Mouse (Mus musculus): ENCODE measurements around the gene Ifit2. TPM values are rescaled to one million over a fixed set of nuclear protein-coding genes. Genes with fewer than 3 reads are reported as not detected.
A peak's percentile ranks its signal among the peaks of the same experiment; 100 is the strongest.

Ifit2 gene
- polyA plus RNA-seq (2012; rRNA removed): 0.05 and 0.14 TPM in 2 replicates

DNA sequence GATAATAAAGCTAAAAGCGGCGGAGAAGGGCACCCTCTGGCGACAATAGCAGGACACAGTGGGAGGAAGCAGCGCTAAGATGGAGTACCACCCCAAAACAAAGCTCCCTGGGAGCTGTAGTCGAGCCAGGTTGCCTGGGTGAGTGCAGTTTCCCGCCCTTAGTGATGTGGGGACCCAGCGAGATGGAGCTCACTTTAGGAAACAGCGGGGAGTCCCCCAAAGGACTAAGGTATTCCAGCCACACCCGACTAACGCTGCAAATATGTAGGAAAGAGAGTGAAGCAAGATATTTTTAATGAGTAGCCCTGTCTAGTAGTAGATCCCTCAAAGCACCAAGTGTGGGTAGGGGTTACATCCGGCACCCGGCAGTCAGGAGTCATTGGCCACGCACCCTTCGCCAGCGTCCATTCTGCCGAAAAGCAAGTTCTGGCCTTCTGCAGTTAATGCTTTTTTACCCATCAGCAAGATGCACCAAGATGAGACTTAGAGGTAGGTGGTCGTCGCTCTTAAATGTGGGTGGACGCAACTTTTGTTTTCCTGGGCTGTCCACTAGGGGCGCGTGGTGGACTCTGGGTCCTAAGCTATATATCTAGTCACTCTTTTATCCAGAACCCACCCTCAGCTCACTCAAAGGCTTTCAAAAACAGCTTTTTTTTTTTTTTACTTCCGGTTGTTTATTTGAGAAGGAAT is at the start of gene Ifit2:
Gene Ifit2, plus strand, starts transcription at position 161 of the 690 bp plus-strand sequence.
- TF ChIP-seq POLR2A (IDR thresholded peaks at IDR 0.05; ENCODE audit: control insufficient read depth, low read depth, low read length): no peak
- peak; percentile 30; the same call in 1 of the 2 replicates for TF ChIP-seq CTCF (IDR thresholded peaks at IDR 0.05; ENCODE audit: control insufficient read depth, insufficient read depth, insufficient replicate concordance, low read depth, low read length)
- peak within 1 kb of the TSS; percentile 78 for H3K4me3 ChIP-seq (ENCODE audit: control insufficient read depth, low read depth, low read length)
- peaks cover 3% of the 10 kb centered on the region for H3K4me1 ChIP-seq (ENCODE audit: control insufficient read depth, insufficient read depth, low read length)
- H3K27me3 ChIP-seq (ENCODE audit: control insufficient read depth, insufficient read depth, low read length): no peaks in the 10 kb centered on the region
- H3K27ac ChIP-seq (ENCODE audit: control insufficient read depth, insufficient read depth, low read depth, low read length): peak within 1 kb of the TSS; percentile 3; the same call in 1 of the 2 replicates
- no peaks in the 10 kb centered on the region for H3K36me3 ChIP-seq (ENCODE audit: control insufficient read depth, insufficient read depth, low read length)

DNA sequence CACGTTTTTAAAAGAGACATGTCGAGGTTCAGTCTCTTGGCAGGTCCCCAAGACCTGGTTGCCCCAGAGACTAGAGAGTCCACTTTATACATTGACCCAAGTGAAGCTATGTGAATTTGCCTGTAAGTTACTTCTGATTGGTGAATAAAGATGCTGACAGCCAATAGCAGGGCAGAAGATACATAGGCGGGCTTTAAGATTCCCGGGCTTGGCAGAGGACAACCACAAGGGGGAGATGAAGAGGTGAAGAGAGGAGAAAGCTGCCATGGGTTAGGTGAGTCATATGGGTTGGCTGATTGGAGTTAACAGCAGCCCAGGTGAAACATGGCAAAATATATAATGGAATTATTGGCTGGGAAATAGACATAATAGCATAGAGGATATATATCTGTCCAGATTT is 49.7 kb upstream of the Ifit2 start:
- Histone ChIP-seq H3K27ac (ENCODE audit: control insufficient read depth, insufficient read depth, low read depth, low read length) (no peak overlapping the region), H3K27me3 (ENCODE audit: control insufficient read depth, insufficient read depth, low read length) (no peaks in the 10 kb centered on the region), H3K4me3 (ENCODE audit: control insufficient read depth, low read depth, low read length) (no peak overlapping the region), H3K4me1 (ENCODE audit: control insufficient read depth, insufficient read depth, low read length) (no peaks in the 10 kb centered on the region), H3K36me3 (ENCODE audit: control insufficient read depth, insufficient read depth, low read length) (no peaks in the 10 kb centered on the region)
- no peak for TF ChIP-seq POLR2A (IDR thresholded peaks at IDR 0.05; ENCODE audit: control insufficient read depth, low read depth, low read length)
- no peak for TF ChIP-seq CTCF (IDR thresholded peaks at IDR 0.05; ENCODE audit: control insufficient read depth, insufficient read depth, insufficient replicate concordance, low read depth, low read length)

DNA sequence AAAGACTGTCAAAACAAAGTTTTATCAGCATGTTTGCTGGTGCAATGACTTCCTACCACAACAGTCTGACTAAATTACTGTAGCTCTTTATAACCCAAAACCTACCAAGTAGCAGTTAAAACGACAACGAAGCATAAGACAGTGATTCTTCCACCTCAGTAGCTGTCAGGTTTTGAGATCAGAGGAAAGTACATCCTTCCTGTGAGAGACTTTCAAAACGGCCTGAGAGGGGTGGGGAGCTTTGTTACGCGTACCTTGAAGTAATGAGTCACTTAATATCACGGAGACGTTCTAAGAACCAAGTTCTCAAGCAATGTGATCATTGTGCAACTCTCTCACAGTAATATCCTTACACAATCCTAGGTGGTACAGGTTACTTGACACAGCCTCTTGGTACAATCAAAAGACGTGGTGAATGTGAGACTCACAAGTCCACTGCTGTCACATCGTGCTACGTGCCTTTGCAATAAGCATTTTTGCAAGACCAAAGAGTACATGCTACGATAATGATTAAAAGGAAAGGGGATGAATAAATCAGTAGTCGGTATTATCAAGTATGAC is 45.3 kb upstream of the Ifit2 start:
- H3K4me3 ChIP-seq (ENCODE audit: control insufficient read depth, low read depth, low read length): no peak overlapping the region
- H3K27ac ChIP-seq (ENCODE audit: control insufficient read depth, insufficient read depth, low read depth, low read length): no peak overlapping the region
- no peaks in the 10 kb centered on the region for H3K4me1 ChIP-seq (ENCODE audit: control insufficient read depth, insufficient read depth, low read length)
- H3K36me3 ChIP-seq (ENCODE audit: control insufficient read depth, insufficient read depth, low read length): no peaks in the 10 kb centered on the region
- no peak for TF ChIP-seq POLR2A (IDR thresholded peaks at IDR 0.05; ENCODE audit: control insufficient read depth, low read depth, low read length)
- no peak for TF ChIP-seq CTCF (IDR thresholded peaks at IDR 0.05; ENCODE audit: control insufficient read depth, insufficient read depth, insufficient replicate concordance, low read depth, low read length)
- H3K27me3 ChIP-seq (ENCODE audit: control insufficient read depth, insufficient read depth, low read length): no peaks in the 10 kb centered on the region

DNA sequence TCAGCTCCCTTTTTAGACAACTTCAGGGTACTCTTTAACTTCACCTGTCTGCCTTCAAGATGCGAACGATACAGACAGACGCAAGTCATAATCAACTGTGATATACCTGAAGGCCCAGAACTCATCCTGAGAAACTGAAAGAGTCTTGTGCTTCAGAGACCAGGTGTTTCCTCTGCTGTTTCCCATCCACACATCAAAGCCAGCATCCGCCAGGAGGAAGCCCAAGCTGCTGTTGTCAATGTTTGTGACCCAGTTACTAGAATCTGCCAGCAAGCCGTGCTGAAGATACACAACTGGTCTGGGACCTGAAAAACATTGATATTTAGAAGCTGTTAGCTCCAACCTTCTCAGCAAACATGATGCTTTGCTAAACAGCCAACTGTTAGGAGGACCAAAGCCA is 39.8 kb upstream of the Ifit2 start:
- no peaks in the 10 kb centered on the region for H3K36me3 ChIP-seq (ENCODE audit: control insufficient read depth, insufficient read depth, low read length)
- H3K4me1 ChIP-seq (ENCODE audit: control insufficient read depth, insufficient read depth, low read length): peaks cover 2% of the 10 kb centered on the region; the same call in 1 of the 2 replicates
- H3K27me3 ChIP-seq (ENCODE audit: control insufficient read depth, insufficient read depth, low read length): no peaks in the 10 kb centered on the region
- no peak overlapping the region for H3K4me3 ChIP-seq (ENCODE audit: control insufficient read depth, low read depth, low read length)
- H3K27ac ChIP-seq (ENCODE audit: control insufficient read depth, insufficient read depth, low read depth, low read length): no peak overlapping the region
- TF ChIP-seq POLR2A (IDR thresholded peaks at IDR 0.05; ENCODE audit: control insufficient read depth, low read depth, low read length) (no peak), CTCF (IDR thresholded peaks at IDR 0.05; ENCODE audit: control insufficient read depth, insufficient read depth, insufficient replicate concordance, low read depth, low read length) (no peak)

DNA sequence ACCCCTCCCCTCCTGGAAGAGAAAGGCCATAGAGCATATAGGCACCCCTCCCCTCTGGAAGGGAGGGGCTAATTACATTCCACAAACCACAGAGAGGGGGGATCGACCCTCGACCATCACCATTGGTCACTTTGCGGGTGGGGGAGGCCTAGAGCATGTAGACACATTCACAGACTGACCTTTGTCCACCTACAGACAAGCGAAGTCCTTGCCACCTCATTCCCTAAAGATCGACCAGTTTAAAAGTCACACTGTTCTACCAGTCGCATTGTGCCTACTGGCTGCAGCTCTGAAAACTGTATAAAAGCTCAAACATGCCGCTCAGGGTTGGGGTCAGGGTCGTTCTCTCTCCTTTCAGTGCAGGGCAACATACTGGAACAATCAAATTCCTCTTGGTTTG is 39.0 kb upstream of the Ifit2 start:
- no peaks in the 10 kb centered on the region for H3K27me3 ChIP-seq (ENCODE audit: control insufficient read depth, insufficient read depth, low read length)
- H3K4me1 ChIP-seq (ENCODE audit: control insufficient read depth, insufficient read depth, low read length): peaks cover 2% of the 10 kb centered on the region; the same call in 1 of the 2 replicates
- H3K27ac ChIP-seq (ENCODE audit: control insufficient read depth, insufficient read depth, low read depth, low read length): no peak overlapping the region
- no peaks in the 10 kb centered on the region for H3K36me3 ChIP-seq (ENCODE audit: control insufficient read depth, insufficient read depth, low read length)
- TF ChIP-seq POLR2A (IDR thresholded peaks at IDR 0.05; ENCODE audit: control insufficient read depth, low read depth, low read length) (no peak), CTCF (IDR thresholded peaks at IDR 0.05; ENCODE audit: control insufficient read depth, insufficient read depth, insufficient replicate concordance, low read depth, low read length) (no peak)
- H3K4me3 ChIP-seq (ENCODE audit: control insufficient read depth, low read depth, low read length): no peak overlapping the region

DNA sequence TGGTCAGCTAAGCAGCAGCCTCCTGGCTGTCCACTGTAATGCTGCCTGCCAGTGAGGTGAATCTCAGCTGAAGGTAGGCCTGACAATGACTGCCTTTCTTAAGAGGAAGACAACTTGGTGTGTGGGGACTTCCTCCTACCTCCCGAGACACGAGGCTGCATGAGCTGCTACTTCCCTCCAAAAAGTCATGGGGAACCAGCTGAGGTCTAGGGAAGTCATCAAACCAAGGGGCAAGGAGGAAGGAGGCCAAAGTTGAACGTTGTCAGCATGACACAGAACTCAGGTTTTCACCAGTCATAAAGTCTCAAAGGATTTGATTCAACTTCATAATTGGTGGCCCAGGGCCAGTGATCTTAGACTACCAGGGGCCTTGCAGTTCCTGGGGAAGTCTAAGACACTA is 34.8 kb upstream of the Ifit2 start:
- peaks cover 2% of the 10 kb centered on the region; the same call in 1 of the 2 replicates for H3K4me1 ChIP-seq (ENCODE audit: control insufficient read depth, insufficient read depth, low read length)
- no peak overlapping the region for H3K27ac ChIP-seq (ENCODE audit: control insufficient read depth, insufficient read depth, low read depth, low read length)
- TF ChIP-seq POLR2A (IDR thresholded peaks at IDR 0.05; ENCODE audit: control insufficient read depth, low read depth, low read length): no peak
- no peak for TF ChIP-seq CTCF (IDR thresholded peaks at IDR 0.05; ENCODE audit: control insufficient read depth, insufficient read depth, insufficient replicate concordance, low read depth, low read length)
- no peak overlapping the region for H3K4me3 ChIP-seq (ENCODE audit: control insufficient read depth, low read depth, low read length)
- no peaks in the 10 kb centered on the region for H3K27me3 ChIP-seq (ENCODE audit: control insufficient read depth, insufficient read depth, low read length)
- H3K36me3 ChIP-seq (ENCODE audit: control insufficient read depth, insufficient read depth, low read length): no peaks in the 10 kb centered on the region

DNA sequence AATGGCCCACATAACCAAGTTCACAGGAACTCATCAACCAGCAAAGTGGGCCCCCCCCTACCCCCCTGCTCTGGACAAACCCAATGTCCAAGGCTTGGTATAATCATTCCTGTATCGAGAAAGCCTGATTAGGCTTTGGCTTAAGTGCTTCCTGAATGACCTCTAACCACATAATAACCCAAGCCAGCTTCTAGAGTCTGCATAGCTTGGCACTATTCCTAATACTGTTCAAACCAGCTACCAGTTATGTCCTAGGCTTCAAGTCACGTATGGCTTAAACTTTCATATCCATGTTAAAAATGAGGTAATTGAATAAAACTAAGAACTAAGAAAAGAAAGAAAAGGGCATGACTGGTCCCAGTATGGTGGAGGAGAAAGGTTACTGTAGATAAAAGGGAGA is 34.1 kb upstream of the Ifit2 start:
- H3K4me1 ChIP-seq (ENCODE audit: control insufficient read depth, insufficient read depth, low read length): peaks cover 1% of the 10 kb centered on the region; the same call in 1 of the 2 replicates
- no peak for TF ChIP-seq POLR2A (IDR thresholded peaks at IDR 0.05; ENCODE audit: control insufficient read depth, low read depth, low read length)
- TF ChIP-seq CTCF (IDR thresholded peaks at IDR 0.05; ENCODE audit: control insufficient read depth, insufficient read depth, insufficient replicate concordance, low read depth, low read length): no peak
- no peaks in the 10 kb centered on the region for H3K36me3 ChIP-seq (ENCODE audit: control insufficient read depth, insufficient read depth, low read length)
- no peak overlapping the region for H3K4me3 ChIP-seq (ENCODE audit: control insufficient read depth, low read depth, low read length)
- no peaks in the 10 kb centered on the region for H3K27me3 ChIP-seq (ENCODE audit: control insufficient read depth, insufficient read depth, low read length)
- no peak overlapping the region for H3K27ac ChIP-seq (ENCODE audit: control insufficient read depth, insufficient read depth, low read depth, low read length)
